Mouse (Mus musculus) thymus, postnatal 25 days (tissue): ENCODE measurements around the gene Capg.

Experiments used
- DNase-seq: peaks from one replicate; pipeline ENCODE4 v3.0.0; 2022

The Capg gene

GRCm38 (mm10) chr6:72544283-72544987, at the start of gene Capg:
Gene Capg, plus strand, starts transcription at chr6:72544391.
- peak; percentile 68 for DNase-seq

GRCm38 (mm10) chr6:72498950-72499349, 45.2 kb upstream of the Capg start:
- DNase-seq = no peak

- DNase-seq = no peak
Observed at GRCm38 (mm10) chr6:72503309-72503708, 40.9 kb upstream of the Capg start.

- no peak for DNase-seq
Observed at GRCm38 (mm10) chr6:72503939-72504338, 40.3 kb upstream of the Capg start.

- DNase-seq = no peak
Observed at GRCm38 (mm10) chr6:72506104-72506503, 38.1 kb upstream of the Capg start.

GRCm38 (mm10) chr6:72508596-72508995, 35.6 kb upstream of the Capg start:
- no peak for DNase-seq

DNA sequence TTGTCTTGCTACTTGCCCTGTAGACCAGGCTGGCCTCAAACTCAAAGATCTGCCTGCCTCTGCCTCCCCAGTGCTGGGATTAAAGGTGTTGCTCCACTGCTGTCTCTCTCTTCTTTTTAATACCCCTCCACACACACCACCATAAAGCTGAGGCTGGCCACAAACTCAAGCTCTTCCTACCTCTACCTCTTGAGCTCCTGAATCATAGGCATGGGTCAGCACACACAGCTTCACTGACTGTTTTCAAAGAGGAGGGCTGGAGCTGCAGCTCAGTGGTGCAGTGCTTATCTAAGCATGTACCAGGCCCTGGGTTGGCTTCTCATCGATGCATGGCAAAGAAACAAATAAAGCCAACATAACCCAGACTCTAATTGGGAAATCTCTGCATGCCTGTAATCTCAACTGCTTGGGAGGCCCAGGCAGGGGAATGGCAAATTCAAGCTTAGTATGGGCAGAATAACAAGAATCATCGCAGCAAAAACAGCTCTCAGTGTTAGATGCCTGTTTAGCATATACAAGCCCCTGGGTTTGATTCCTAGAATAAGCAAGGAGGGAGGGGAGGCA, 34.2 kb upstream of the Capg start:
- no peak for DNase-seq

DNA sequence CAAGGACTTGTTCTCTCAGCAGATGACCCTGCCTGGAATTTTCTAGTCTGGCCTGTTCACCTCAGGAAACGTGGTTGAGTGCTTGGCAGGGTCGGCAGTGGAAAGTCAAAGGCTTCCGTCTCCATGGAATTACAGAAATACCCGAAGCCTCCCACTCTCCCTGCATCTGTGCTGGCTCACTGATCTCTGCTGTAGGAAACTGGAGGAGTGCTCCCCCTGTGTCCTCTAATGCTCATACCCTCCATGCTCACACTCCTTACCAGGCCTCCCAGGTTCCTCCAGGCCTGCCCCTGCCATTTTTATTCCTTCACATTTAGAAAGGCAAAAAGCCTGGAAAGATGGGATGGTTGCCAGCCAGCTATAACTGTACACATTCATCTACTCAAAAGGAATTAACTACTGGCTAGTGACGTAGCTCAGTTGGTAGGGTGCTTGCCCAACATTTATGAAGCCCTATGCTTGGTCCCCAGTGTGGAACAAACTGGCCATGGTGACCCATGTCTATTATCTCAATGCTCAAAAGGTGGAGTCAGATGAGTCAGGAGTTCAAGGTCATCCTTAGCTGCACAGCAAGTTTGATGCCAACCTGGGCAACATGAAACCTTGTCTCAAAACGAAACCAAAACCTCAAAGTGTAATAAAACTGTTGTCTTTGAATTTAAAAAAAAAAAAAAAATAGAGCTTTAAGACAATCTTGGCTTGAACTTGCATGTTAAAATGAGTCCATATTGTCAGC, 33.3 kb upstream of the Capg start:
- no peak for DNase-seq

- DNase-seq = peak; percentile 81
Observed at GRCm38 (mm10) chr6:72512386-72513070, 31.7 kb upstream of the Capg start.

DNA sequence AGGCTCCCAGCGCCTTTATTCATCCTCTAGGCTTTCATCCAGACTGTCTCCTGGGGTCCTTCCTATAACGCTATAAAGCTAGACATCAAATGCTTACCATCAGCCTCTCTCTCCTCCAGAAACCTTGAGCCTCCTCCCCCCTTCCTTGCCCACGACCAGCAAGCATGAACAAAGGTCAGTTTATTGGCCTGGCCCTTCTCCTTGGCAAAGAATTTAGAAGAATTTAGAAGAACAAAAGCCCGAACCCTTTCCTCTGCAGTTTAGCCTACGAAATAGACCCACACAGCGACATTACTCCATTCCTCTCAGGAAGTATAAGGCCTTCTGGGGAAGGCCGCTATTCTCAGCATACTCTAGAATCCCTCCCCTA, 31.1 kb upstream of the Capg start:
- no peak for DNase-seq

DNA sequence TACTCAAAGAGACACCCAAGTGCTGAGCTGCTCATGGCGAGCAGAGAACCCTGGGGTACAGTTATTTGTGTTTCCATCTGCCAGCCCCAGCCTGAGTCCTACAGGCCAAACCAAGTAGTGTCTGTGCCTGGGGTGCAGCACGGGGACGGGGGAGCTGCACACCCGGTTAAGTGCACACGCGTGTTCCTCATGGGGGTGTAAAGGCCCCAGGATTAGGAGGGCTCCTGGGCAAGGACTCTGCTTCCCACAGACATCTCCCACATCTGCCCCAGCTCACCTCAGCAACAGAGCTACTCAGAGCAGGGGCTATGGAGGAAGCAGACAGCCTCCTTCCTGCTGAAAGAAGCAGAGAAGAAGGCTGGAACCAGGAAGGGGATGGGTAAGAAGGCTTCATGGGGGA, 28.5 kb upstream of the Capg start:
- DNase-seq = no peak

DNA sequence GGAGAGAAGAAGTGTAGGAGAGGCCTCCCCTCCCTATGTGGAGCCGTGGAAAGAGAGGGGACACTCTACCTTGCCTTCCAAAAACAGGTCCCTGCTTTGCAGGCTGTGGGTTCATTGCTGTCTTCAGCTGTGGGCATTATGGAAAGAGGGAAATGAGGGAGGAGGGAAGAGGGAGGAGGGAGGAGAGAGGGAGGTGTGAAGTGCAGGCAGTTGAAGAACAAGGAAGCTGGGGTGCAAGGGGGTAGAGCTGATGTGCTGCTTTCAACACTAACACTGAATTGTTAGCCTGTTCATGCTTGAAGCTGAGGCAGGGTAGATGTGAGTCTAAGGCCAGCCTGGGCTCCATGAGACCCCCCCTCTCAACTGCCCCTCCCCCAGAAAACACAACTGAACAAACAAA, 25.3 kb upstream of the Capg start:
- no peak for DNase-seq

- no peak for DNase-seq
Observed at GRCm38 (mm10) chr6:72519303-72519702, 24.9 kb upstream of the Capg start.

DNA sequence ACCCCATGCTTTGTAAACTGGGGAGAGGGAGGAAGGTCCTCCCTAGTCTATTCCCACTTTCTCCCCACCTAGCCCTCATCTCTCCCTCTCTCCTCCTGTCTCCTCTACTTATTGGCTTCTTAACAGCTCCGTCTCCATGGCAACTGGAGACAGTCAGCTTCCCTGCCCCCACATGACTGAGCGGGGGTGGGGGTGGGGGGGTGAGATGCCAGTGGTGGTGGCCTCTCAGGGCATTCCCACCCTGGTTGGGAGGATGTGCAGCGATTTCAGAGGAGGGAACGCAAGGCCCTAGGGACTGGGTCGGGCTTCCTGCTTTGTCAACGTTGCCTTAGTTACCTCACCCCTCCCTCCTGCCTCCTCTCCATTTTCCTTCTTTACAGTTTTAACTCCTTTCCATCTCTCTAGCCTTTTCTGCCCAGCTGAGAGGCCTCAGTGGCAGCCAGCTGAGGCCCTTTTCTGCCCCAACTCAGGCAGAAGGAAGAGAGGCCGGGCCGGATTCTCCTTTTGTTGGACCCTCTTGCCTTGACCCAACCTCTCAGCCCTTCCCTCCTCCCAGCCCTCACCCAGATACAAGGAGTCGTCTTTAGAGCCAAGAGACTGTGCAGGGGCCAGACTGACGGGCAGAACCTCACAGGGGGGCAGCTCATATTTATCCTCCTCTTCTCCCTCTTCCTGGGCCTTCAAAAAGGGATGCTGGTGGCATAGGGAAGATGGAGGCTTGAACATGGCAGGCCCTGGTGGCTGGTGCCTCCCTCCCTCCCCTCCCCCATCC, 24.1 kb upstream of the Capg start:
- no peak for DNase-seq

- no peak for DNase-seq
Observed at GRCm38 (mm10) chr6:72520904-72521303, 23.3 kb upstream of the Capg start.

DNA sequence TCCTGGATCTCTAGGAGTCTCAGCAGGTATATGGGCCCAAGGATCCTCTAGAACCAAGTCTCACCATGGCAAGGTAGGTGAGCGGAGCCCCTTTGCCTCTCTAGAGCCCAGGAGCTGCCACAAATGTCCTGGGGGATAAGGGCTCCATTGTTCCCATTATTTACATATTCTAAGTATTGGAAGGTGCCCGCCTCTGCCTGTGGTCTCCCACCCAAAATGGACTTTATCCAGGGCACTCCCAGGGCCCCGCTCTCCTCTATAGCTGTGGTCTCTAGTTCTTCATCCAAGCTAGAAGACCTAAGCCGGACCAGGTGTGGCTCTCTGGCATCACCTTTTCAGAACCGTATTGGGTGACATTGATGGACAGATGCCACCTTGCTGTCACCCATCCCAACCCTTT, 22.6 kb upstream of the Capg start, which contains the start of gene Sh2d6:
TSS of gene Sh2d6 (minus strand) at position 101 of the 400 bp plus-strand sequence.
- no peak for DNase-seq

- no peak for DNase-seq
Observed at GRCm38 (mm10) chr6:72522288-72522687, 21.9 kb upstream of the Capg start.

DNA sequence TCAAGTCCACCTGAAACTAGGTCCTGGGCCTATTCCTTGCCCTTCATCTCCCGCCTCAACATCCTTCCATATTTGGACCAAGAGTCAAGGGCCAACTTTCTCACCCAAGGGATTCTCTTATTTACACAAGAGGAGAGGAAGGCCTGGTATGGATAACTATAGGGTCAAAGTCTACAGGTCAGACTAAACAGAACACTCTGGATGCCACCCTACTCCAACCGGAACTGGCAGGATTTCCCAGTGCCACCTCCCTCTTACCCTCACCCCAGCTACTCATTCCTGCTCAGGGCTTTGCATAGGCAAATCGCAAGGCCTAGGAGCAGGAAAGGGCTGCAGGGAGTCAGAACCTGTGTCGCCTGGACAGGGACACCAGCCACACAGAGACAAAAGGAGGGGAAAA, 21.0 kb upstream of the Capg start:
- no peak for DNase-seq

DNA sequence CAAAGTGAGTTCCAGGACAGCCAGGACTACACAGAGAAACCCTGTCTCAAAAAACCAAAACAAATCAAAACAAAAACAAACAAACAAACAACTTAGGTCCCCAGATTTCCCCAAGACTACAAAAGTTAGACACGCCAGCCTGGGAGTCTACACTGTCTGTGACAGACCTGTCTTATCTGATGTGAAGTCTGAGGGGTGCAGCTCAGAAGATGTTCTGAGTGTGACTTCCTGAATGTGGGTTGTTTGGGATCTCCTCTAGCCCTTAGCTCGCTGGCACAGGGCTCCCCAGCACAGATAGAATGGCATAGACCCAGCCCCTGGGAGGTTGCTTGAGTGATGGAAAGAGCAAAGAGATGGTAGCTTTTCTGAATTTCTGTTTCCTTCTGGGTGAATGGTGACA, 20.0 kb upstream of the Capg start:
- DNase-seq = no peak

GRCm38 (mm10) chr6:72527070-72527469, 17.1 kb upstream of the Capg start:
- no peak for DNase-seq

- no peak for DNase-seq
Observed at GRCm38 (mm10) chr6:72528410-72529151, 15.6 kb upstream of the Capg start.

DNA sequence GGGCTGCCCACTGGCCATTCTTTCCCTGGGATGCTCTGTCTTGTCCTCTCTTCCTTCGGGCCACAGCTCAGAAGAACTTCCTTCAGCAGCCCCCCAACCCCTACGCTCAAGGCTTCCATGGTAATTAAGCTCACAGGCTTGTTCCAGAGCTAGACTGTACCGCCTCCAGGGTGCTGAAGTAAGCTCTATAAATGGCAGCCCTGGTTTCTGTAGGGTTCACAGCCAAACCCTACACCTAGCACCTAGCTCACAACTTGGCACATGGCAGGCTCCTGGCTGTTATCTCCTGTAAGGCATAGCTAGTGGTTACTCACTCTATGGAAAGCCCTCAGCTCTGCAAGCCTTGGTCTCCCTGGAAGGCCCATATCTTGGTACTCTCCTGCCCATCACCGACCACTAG, 11.6 kb upstream of the Capg start:
- DNase-seq = no peak
